Mouse (Mus musculus) frontal cortex, adult 2 months (tissue): Measurements from ENCODE around the gene Mup13. TPM values are rescaled to one million over a fixed set of nuclear protein-coding genes. Genes with fewer than 3 reads are reported as not detected.
"Not testable (repeated sequence)": the region's sequence is repeated elsewhere in the genome, so short reads cannot be mapped to it uniquely, and the experiment has no call there.

ENCODE experiments used
- DNase-seq, 2 experiments: peaks; one replicate each; pipeline ENCODE4 v3.0.0; 2022; ENCODE audit warnings: low spot score in 1 of 2; ENCODE audit errors: extremely low spot score in 1 of 2
- polyA plus RNA-seq: library from polyadenylated mRNA; depleted of rRNA; stranded (reverse); fragments of >200 nt; gene quantifications from 2 replicates; pipeline ENCODE4 v1.2.3, GENCODE M21; 2012; rRNA removed

Gene Mup13
- not detected in 2 replicates for polyA plus RNA-seq

GRCm38 (mm10) chr4:61228186-61228585 is at the start of gene Mup13:
Gene Mup13, minus strand, starts transcription at chr4:61228286.
- not testable (repeated sequence) for DNase-seq

Other genes starting within 250 kb of the Mup13 start
- gene Mup14, start 75.7 kb upstream of the Mup13 start, polyA plus RNA-seq = not detected in 2 replicates
- gene Mup15, start 211.5 kb upstream of the Mup13 start, polyA plus RNA-seq = not detected in 2 replicates